Mouse (Mus musculus) heart, postnatal 0 days (tissue): ENCODE measurements at regions not wholly inside any gene's neighbourhood (a gene's known extent, or its start where the extent isn't known, plus 50 kb on each side); places are given as distances from the start of the nearest gene placed in this dataset.

Source experiments
- ATAC-seq: fragments of 200-750 bp; cut with Nextera tagmentation; 2 replicates; pipeline ENCODE4 v1.8.0; 2017; ENCODE audit warnings: low read depth, moderate number of reproducible peaks, moderate library complexity; ENCODE audit not compliant: insufficient read depth
- DNase-seq: peaks from one replicate; pipeline ENCODE4 v3.0.0-alpha.2; 2016; ENCODE audit warnings: low spot score
- H3K27ac ChIP-seq: fragments of 300-500 bp; sonication (generic); 2 replicates; pipeline ENCODE4 v1.5.1; 2014; ENCODE audit warnings: low read depth, mild to moderate bottlenecking
- H3K27me3 ChIP-seq: fragments of 300-500 bp; sonication (generic); 2 replicates; pipeline ENCODE4 v1.6.1; 2014; ENCODE audit warnings: low read length, mixed read lengths; ENCODE audit not compliant: control insufficient read depth, insufficient read depth
- H3K36me3 ChIP-seq: fragments of 300-500 bp; sonication (generic); replicated peaks from 2 replicates; pipeline ENCODE4 v1.6.1; 2014; ENCODE audit warnings: low read length, mixed read lengths; ENCODE audit not compliant: control insufficient read depth, insufficient read depth
- H3K4me1 ChIP-seq: fragments of 300-500 bp; sonication (generic); 2 replicates; pipeline ENCODE4 v1.6.1; 2014; ENCODE audit warnings: antibody characterized with exemption; ENCODE audit not compliant: control insufficient read depth, insufficient read depth
- H3K4me2 ChIP-seq: fragments of 300-500 bp; sonication (generic); 2 replicates; pipeline ENCODE4 v1.6.1; 2014; ENCODE audit warnings: low read depth, mild to moderate bottlenecking, low read length, moderate library complexity
- H3K4me3 ChIP-seq: fragments of 300-500 bp; sonication (generic); 2 replicates; pipeline ENCODE4 v1.5.1; 2014; ENCODE audit warnings: low read depth, low read length
- H3K9ac ChIP-seq: fragments of 300-500 bp; sonication (generic); replicated peaks from 2 replicates; pipeline ENCODE4 v1.6.1; 2014; ENCODE audit warnings: low read depth, low read length, mixed read lengths
- H3K9me3 ChIP-seq: fragments of 300-500 bp; sonication (generic); replicated peaks from 2 replicates; pipeline ENCODE4 v1.6.1; 2016; ENCODE audit warnings: low read length; ENCODE audit not compliant: control insufficient read depth
- CTCF ChIP-seq: IDR thresholded peaks from 2 replicates; pipeline ENCODE4 v1.5.1; 2016; ENCODE audit warnings: antibody characterized with exemption, control low read depth, low read depth
- EP300 ChIP-seq: IDR thresholded peaks from 2 replicates; pipeline ENCODE4 v1.6.1; 2016; ENCODE audit warnings: antibody characterized with exemption, low read depth
- WGBS: fragments of 180-500 bp; shearing (Covaris S2); extraction: QIAGEN DNeasy Blood & Tissue Kit; methylation state at CpG from one replicate; pipeline ENCODE4 v1.1.7; 2014; 5-methylcytosine and 5-hydroxymethylcytosine counted together

DNA sequence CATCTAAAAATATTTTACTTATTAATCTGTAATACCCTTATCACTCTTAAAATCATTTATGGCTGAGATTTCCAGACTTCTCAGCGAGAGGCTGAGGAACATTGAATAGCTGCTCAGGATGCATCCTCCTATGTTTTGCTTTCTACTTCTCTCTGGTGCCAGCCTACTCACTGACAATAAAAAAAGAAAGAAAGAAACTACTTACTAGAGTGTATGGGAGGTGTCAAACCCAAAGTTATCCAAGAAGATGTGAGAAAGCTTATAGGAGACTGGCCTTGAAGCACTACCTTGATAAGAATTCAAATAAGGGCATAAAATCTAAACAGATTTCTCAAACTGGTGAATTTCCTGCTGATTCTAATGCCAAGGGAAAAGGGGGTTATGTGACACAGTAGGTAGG lies 175.4 kb upstream of the Fmr1 start:
- H3K9ac ChIP-seq = no peak overlapping the region
- H3K27me3 ChIP-seq = no peaks in the 10 kb centered on the region
- no peak for DNase-seq
- no peak for ATAC-seq
- no peaks in the 10 kb centered on the region for H3K36me3 ChIP-seq
- no peaks in the 10 kb centered on the region for H3K9me3 ChIP-seq
- H3K27ac ChIP-seq = no peak overlapping the region
- TF ChIP-seq CTCF (no peak), EP300 (no peak)
- WGBS = 69% methylated on average over 1 of the region's 1 CpGs
- H3K4me1 ChIP-seq = no peaks in the 10 kb centered on the region
- H3K4me2 ChIP-seq = no peak overlapping the region
- no peak overlapping the region for H3K4me3 ChIP-seq

DNA sequence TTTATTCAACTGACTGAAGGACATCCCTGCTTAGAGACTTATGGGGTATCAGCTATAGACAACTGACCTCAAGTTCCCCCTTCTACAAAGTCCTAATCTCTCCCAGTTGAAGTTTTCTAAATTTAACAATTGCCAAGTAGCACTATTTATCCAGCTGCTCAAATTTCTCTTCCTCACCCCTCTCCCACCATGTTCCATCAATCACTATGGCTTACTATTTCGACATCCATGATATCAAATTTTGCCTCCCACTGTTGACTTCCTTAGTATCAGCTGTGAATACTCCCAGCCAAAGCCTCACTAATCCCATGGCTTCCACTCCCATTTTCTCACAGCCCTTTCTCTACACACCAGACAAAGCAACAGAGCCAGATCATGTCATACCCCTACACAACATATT lies 170.7 kb upstream of the Fmr1 start:
- no peaks in the 10 kb centered on the region for H3K9me3 ChIP-seq
- no peaks in the 10 kb centered on the region for H3K27me3 ChIP-seq
- TF ChIP-seq CTCF = no peak
- TF ChIP-seq EP300 = no peak
- ATAC-seq (no peak), DNase-seq (no peak)
- no peak overlapping the region for H3K27ac ChIP-seq
- no peaks in the 10 kb centered on the region for H3K4me1 ChIP-seq
- H3K9ac ChIP-seq = no peak overlapping the region
- WGBS = 48% methylated on average over 1 of the region's 1 CpGs
- no peaks in the 10 kb centered on the region for H3K36me3 ChIP-seq
- no peak overlapping the region for H3K4me3 ChIP-seq
- H3K4me2 ChIP-seq = no peak overlapping the region

DNA sequence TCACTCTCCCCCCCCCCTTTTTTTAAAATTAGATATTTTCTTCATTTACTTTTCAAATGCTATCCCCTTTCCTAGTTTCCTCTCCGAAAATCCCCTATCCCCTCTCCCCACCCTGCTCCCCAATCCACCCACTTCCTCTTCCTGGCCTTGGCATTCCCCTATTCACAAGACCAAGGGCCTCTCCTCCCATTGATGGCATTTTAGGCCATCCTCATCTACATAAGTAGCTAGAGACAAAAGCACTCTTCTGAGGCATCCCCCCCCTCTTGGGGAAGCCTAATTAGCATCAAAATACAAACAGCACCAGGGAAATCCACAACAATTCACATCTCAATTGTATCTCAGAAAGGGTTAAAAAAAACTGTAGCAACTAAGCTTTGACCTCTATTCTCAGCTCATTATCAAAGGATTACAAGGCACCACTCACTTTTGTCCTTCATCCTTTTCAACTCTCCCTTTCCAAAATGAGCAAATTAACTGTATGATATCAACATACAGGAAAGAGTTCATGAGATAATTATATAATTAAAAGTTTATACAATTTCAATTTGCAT lies 166.1 kb upstream of the Fmr1 start:
- H3K27me3 ChIP-seq = no peaks in the 10 kb centered on the region
- no peak overlapping the region for H3K27ac ChIP-seq
- H3K9ac ChIP-seq = no peak overlapping the region
- no peaks in the 10 kb centered on the region for H3K36me3 ChIP-seq
- DNase-seq (no peak), ATAC-seq (no peak)
- 32% methylated on average over 1 of the region's 1 CpGs for WGBS
- TF ChIP-seq EP300 (no peak), CTCF (no peak)
- H3K4me2 ChIP-seq = no peak overlapping the region
- no peaks in the 10 kb centered on the region for H3K4me1 ChIP-seq
- H3K4me3 ChIP-seq = no peak overlapping the region
- no peaks in the 10 kb centered on the region for H3K9me3 ChIP-seq

DNA sequence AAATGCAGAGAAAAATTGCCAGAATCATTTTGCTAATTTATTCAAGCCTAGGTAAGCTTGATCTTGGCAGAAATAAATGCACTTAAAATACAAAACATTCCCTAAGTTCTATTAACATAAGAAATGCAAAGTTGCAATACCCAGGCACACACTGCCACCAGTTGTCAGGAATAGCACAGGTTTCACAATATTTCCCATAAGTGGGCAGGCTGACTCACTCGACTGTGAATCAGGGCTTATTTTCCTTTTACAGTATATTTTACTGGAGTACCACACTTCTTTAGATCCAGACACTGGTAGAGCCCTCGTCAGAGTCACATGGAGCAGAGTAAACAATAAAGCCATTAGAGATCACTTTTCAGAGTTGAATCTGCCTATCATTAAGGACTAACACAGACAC lies 131.8 kb upstream of the Fmr1 start:
- Histone ChIP-seq H3K4me3 (no peak overlapping the region), H3K4me2 (no peak overlapping the region), H3K36me3 (no peaks in the 10 kb centered on the region), H3K4me1 (no peaks in the 10 kb centered on the region), H3K9ac (no peak overlapping the region), H3K27me3 (no peaks in the 10 kb centered on the region), H3K27ac (no peak overlapping the region), H3K9me3 (no peaks in the 10 kb centered on the region)
- 46% methylated on average over 2 of the region's 2 CpGs for WGBS
- TF ChIP-seq CTCF (no peak), EP300 (no peak)
- no peak for DNase-seq
- ATAC-seq = no peak

DNA sequence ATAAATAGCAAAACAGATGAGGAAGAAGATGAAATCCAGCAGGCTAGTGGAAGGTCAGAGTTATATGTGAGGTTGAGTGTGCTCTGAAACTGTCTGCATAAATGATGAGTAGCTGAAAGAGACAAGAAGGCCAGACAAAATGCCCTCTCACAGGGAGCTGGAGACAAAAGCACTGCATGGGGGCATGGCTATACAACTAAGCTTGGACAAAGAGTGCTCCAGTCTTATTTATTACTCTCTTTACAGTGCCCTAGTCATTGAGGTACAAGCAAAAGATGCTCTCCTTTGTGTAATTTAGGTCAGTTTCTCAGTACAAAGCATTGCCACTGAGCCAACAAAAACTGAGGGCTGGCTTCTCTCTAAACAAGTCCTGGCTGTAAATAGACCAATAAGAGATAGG lies 124.3 kb upstream of the Fmr1 start:
- TF ChIP-seq CTCF (no peak), EP300 (no peak)
- no peak overlapping the region for H3K9ac ChIP-seq
- no peak overlapping the region for H3K4me2 ChIP-seq

DNA sequence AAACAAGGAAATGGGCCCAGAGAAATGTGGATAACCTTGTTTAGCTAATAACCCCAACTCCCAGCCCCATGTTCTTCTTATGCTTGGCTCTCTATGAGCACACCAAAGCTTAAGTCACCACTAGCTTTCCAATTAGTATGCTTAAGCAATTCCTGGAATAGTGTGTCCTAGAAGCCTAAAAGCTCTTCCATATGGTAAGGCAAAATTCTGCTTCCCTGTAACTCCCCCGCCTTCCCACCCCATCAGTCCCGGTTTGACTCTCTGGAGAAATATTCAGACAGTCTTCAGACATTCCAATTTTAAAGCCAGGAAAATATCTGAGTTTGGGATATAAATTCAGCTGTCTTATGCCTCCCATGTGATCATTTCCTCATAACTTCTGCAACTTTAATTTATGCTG lies 120.6 kb upstream of the Fmr1 start:
- H3K36me3 ChIP-seq = no peaks in the 10 kb centered on the region
- H3K9me3 ChIP-seq = no peaks in the 10 kb centered on the region
- H3K4me1 ChIP-seq = no peaks in the 10 kb centered on the region
- WGBS = 65% methylated on average over 2 of the region's 2 CpGs
- H3K9ac ChIP-seq = no peak overlapping the region
- no peaks in the 10 kb centered on the region for H3K27me3 ChIP-seq
- no peak overlapping the region for H3K4me3 ChIP-seq
- H3K27ac ChIP-seq = no peak overlapping the region
- no peak overlapping the region for H3K4me2 ChIP-seq
- DNase-seq (no peak), ATAC-seq (no peak)
- no peak for TF ChIP-seq EP300
- no peak for TF ChIP-seq CTCF

More for the DNA sequence above, 124.3 kb upstream of the Fmr1 start:
- Histone ChIP-seq H3K27me3 (no peaks in the 10 kb centered on the region), H3K27ac (no peak overlapping the region), H3K36me3 (no peaks in the 10 kb centered on the region), H3K4me3 (no peak overlapping the region), H3K4me1 (no peaks in the 10 kb centered on the region), H3K9me3 (no peaks in the 10 kb centered on the region)
- no peak for ATAC-seq
- DNase-seq = no peak
